Mouse (Mus musculus) forebrain, postnatal 0 days (tissue): ENCODE data around the gene Mrvi1. TPM values are rescaled to one million over a fixed set of nuclear protein-coding genes. Genes with fewer than 3 reads are reported as not detected.

Experiments used
- ATAC-seq: fragments of 200-750 bp; cut with Nextera tagmentation; 2 replicates; pipeline ENCODE4 v1.8.0; 2017; ENCODE audit warnings: mild to moderate bottlenecking, moderate library complexity
- DNase-seq: peaks from one replicate; pipeline ENCODE4 v3.0.0-alpha.2; 2015
- H3K27ac ChIP-seq: fragments of 300-500 bp; sonication (generic); 2 replicates; pipeline ENCODE4 v1.5.1; 2014; ENCODE audit warnings: low read depth, mild to moderate bottlenecking, antibody characterized with exemption, low read length, moderate library complexity, mixed read lengths
- H3K27me3 ChIP-seq: fragments of 300-500 bp; sonication (generic); 2 replicates; pipeline ENCODE4 v1.6.1; 2014; ENCODE audit warnings: mild to moderate bottlenecking, low read length, mixed read lengths; ENCODE audit not compliant: insufficient read depth
- H3K36me3 ChIP-seq: fragments of 300-500 bp; sonication (generic); 2 replicates; pipeline ENCODE4 v1.6.1; 2014; ENCODE audit warnings: mild to moderate bottlenecking, moderate library complexity; ENCODE audit not compliant: insufficient read depth
- H3K4me1 ChIP-seq: fragments of 300-500 bp; sonication (generic); 2 replicates; pipeline ENCODE4 v1.6.1; 2014; ENCODE audit warnings: antibody characterized with exemption; ENCODE audit not compliant: insufficient read depth
- H3K4me2 ChIP-seq: fragments of 300-500 bp; sonication (generic); 2 replicates; pipeline ENCODE4 v1.6.1; 2014; ENCODE audit warnings: low read depth, mild to moderate bottlenecking, moderate library complexity
- H3K4me3 ChIP-seq: fragments of 300-500 bp; sonication (generic); 2 replicates; pipeline ENCODE4 v1.5.1; 2014; ENCODE audit warnings: low read depth, low read length, mixed read lengths
- H3K9ac ChIP-seq: fragments of 300-500 bp; sonication (generic); 2 replicates; pipeline ENCODE4 v1.6.1; 2014; ENCODE audit warnings: mild to moderate bottlenecking
- H3K9me3 ChIP-seq: fragments of 300-500 bp; sonication (generic); 2 replicates; pipeline ENCODE4 v1.6.1; 2016; ENCODE audit warnings: low read length
- CTCF ChIP-seq: sonication (generic); IDR thresholded peaks from 2 replicates; pipeline ENCODE4 v1.5.1; 2016; ENCODE audit warnings: antibody characterized with exemption, control low read depth, low read depth
- WGBS: fragments of 180-500 bp; shearing (Covaris S2); extraction: QIAGEN DNeasy Blood & Tissue Kit; methylation state at CpG from one replicate; pipeline ENCODE4 v1.1.7; 2014; 5-methylcytosine and 5-hydroxymethylcytosine counted together
- polyA plus RNA-seq: library from polyadenylated mRNA; unstranded; fragments of >200 nt; fragmentation: Nextera tagmentation; extraction: Ambion mirVana; gene quantifications from 2 replicates; pipeline ENCODE4 v1.2.1, GENCODE M21; 2015
- total RNA-seq: library from RNA; depleted of rRNA; stranded (reverse); fragments of >200 nt; gene quantifications from 2 replicates; pipeline ENCODE4 v1.2.3, GENCODE M21; 2014

Gene Mrvi1
- total and polyA plus RNA-seq, 2 experiments from 2014 or later = 0.44 to 2.7 TPM

DNA sequence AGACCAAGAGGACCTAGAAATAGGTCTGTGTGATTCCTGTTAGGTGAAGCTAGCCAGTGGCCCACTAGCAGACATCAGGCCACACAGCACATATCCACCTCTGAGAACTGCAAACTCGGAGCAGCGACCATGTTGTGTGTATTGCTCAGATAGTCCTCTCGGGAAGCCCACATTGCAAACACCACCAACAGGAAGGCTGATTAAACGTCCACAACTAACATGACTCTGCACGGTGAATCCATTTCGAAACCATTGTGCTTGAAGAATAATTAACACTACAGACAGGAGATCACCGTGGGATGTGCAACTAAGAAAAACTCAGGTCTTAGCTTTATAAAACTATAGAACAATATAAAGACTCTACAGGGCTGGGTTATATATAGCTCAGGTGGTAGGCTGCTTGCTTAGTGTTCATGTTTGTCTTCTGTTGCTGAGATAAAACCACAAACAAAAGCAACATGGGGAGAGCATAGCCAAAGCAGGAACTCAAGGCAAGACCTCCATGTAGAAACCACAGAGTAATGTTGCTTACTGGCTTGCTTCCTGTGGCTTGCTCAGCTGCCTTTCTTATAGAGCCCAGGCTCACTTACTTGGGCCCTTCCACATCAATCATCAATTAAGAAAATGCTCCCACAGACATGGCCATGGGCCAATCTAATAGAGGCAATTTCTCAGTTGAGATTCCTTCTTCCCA, 4.4 kb downstream of the Mrvi1 start:
- WGBS = 88% methylated on average over 7 of the region's 7 CpGs
- no peaks in the 10 kb centered on the region for H3K4me1 ChIP-seq
- DNase-seq = no peak

DNA sequence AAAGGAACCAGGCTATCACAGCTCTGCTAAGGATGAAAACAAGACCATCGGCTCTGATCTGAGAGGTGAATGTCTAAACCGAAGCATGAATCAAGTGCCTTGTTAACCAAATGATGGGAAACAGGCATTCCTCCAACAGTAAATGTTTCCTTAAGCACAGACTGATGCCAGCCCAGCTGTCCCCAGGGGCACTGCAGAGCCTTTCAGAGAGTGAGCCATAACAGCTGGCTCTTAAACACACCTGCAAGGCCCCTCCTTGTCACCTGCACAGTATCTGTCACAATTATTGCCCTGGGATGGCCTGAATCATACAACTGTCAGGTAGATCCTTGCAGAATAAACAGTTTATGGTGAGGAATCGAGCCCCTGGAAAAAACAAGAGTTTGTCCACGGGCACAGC, 8.8 kb downstream of the Mrvi1 start:
- ATAC-seq = no peak
- Histone ChIP-seq H3K9ac (no peak overlapping the region), H3K4me2 (no peak overlapping the region), H3K9me3 (no peaks in the 10 kb centered on the region), H3K36me3 (no peaks in the 10 kb centered on the region), H3K27me3 (no peaks in the 10 kb centered on the region), H3K27ac (no peak overlapping the region), H3K4me1 (no peaks in the 10 kb centered on the region), H3K4me3 (no peak overlapping the region)
- no peak for TF ChIP-seq CTCF
- WGBS = 78% methylated on average over 4 of the region's 4 CpGs
- DNase-seq = no peak

More for the DNA sequence above, 4.4 kb downstream of the Mrvi1 start:
- Histone ChIP-seq H3K27me3 (no peaks in the 10 kb centered on the region), H3K36me3 (no peaks in the 10 kb centered on the region), H3K9me3 (no peaks in the 10 kb centered on the region), H3K9ac (no peak overlapping the region), H3K4me2 (no peak overlapping the region), H3K27ac (no peak overlapping the region), H3K4me3 (no peak overlapping the region)
- ATAC-seq = no peak
- TF ChIP-seq CTCF = no peak

DNA sequence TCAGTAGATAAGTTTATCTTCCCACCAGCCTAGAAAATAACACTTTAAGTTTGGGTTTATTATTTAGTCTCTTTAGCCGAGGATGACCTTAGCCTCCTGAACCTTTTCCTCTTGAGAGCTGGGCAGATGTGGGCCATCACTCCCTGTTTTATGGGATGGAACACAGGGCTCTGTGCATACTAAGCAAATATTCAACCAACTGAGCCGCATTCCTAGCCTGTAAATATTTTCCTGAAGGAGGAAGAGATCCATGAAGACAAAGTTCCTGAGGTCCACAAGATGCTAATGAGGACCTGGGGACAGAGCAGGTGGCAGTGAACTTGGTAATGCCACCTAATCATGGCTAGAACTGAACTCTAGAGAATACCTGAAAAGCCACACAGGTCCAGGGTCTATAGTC, 9.5 kb downstream of the Mrvi1 start:
- no peak for TF ChIP-seq CTCF
- Histone ChIP-seq H3K27me3 (no peaks in the 10 kb centered on the region), H3K4me3 (no peak overlapping the region), H3K9ac (no peak overlapping the region), H3K4me2 (no peak overlapping the region), H3K9me3 (no peaks in the 10 kb centered on the region), H3K27ac (no peak overlapping the region), H3K36me3 (no peaks in the 10 kb centered on the region), H3K4me1 (no peaks in the 10 kb centered on the region)
- ATAC-seq (no peak), DNase-seq (no peak)
- WGBS = 86% methylated on average over 2 of the region's 2 CpGs

DNA sequence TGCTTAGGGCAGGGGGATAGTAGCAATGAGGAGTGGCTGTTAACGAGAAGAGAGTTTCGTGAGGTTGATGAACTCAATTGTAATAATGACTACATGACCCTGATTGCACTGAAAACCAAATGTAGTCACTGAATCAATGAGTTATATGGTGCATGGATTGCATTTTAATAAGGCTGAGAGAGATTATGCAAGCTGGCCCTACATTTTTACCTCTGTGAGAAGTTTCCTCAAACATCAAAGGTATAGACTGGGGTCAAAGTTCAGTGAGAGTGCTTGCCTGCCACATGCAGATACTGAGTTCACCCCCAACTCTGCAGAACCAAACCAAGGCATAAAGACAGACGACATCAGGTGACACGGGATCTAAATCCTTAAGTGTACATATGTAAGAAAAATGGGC, 14.9 kb downstream of the Mrvi1 start:
- H3K36me3 ChIP-seq = no peaks in the 10 kb centered on the region
- H3K27me3 ChIP-seq = no peaks in the 10 kb centered on the region
- H3K4me2 ChIP-seq = no peak overlapping the region
- DNase-seq = no peak
- no peak for ATAC-seq
- H3K4me3 ChIP-seq = no peak overlapping the region
- no peaks in the 10 kb centered on the region for H3K9me3 ChIP-seq
- no peak overlapping the region for H3K9ac ChIP-seq
- no peak overlapping the region for H3K27ac ChIP-seq
- TF ChIP-seq CTCF = no peak
- WGBS = 77% methylated on average over 4 of the region's 4 CpGs
- no peaks in the 10 kb centered on the region for H3K4me1 ChIP-seq

DNA sequence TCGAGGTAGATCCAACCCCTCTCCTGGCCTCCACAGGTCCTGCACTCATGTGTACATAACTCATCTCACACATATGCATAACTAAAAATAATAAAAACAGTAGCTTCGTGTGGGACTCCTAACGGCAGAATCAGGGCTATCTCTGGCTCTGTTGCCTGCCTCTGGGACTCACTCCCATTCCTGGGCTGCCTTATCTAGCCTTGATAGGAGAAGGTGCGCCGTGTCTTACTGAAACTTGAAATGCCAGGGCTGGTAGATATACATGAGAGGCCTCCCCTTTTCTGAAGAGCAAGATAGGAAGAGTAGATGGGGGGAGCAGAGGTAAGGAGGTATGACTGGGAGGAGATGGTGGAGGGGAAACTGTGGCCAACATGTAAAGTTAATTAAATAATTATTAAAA, 15.4 kb downstream of the Mrvi1 start:
- no peak for TF ChIP-seq CTCF
- H3K4me2 ChIP-seq = no peak overlapping the region
- WGBS = 92% methylated on average over 5 of the region's 5 CpGs
- no peak overlapping the region for H3K27ac ChIP-seq
- no peak overlapping the region for H3K4me3 ChIP-seq
- DNase-seq = no peak
- no peaks in the 10 kb centered on the region for H3K27me3 ChIP-seq
- H3K9me3 ChIP-seq = no peaks in the 10 kb centered on the region
- H3K4me1 ChIP-seq = no peaks in the 10 kb centered on the region
- no peaks in the 10 kb centered on the region for H3K36me3 ChIP-seq
- ATAC-seq = no peak
- H3K9ac ChIP-seq = no peak overlapping the region

DNA sequence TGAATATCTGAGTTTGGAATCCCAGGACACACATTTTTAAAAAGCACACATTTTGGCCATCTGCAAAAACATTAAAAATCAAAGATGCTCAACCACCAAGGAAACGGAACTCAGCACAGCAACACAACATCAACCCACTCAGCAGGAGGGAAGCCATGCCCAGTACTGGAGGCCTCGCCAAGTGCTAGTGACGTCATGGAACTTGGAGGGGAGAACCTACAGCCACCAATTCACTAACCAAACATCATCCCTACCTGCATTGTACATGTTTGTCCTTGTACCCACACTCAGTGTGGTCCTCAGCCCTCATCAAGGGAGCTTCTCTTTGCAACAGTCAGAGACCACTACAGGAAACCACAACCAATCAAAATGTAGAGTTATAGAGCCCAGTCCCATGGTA, 16.9 kb downstream of the Mrvi1 start:
- no peak overlapping the region for H3K27ac ChIP-seq
- no peaks in the 10 kb centered on the region for H3K36me3 ChIP-seq
- no peak for DNase-seq
- no peaks in the 10 kb centered on the region for H3K27me3 ChIP-seq
- no peaks in the 10 kb centered on the region for H3K9me3 ChIP-seq
- H3K9ac ChIP-seq = no peak overlapping the region
- H3K4me3 ChIP-seq = no peak overlapping the region
- TF ChIP-seq CTCF = no peak
- H3K4me1 ChIP-seq = no peaks in the 10 kb centered on the region
- ATAC-seq = no peak
- H3K4me2 ChIP-seq = no peak overlapping the region
- WGBS = 69% methylated on average over 3 of the region's 3 CpGs

DNA sequence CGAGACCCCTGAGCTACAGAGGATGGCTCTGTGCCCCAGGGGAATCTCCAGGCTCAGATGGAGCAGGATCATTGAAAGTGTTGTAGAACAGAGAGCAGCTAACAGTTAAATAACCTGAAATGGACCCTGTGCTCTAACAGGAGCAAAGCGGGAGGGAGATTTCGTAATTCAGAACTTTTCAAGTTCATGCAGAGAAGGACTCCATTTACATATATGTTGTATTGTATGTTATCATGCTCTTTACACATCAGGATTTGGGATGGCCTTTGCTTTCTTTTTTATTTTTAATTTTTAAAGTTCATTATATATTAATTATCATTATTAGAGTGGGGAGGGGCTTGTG, 18.6 kb downstream of the Mrvi1 start:
- H3K27me3 ChIP-seq = no peaks in the 10 kb centered on the region
- ATAC-seq = no peak
- H3K4me3 ChIP-seq = no peak overlapping the region
- TF ChIP-seq CTCF = no peak
- H3K36me3 ChIP-seq = no peaks in the 10 kb centered on the region
- DNase-seq = no peak
- H3K9ac ChIP-seq = no peak overlapping the region
- WGBS = 81% methylated on average over 3 of the region's 3 CpGs
- no peak overlapping the region for H3K27ac ChIP-seq
- H3K4me2 ChIP-seq = no peak overlapping the region
- no peaks in the 10 kb centered on the region for H3K9me3 ChIP-seq
- no peaks in the 10 kb centered on the region for H3K4me1 ChIP-seq
